Mouse (Mus musculus) spleen, postnatal 14 days (tissue): ENCODE measurements at regions not wholly inside any gene's neighbourhood (a gene's known extent, or its start where the extent isn't known, plus 50 kb on each side); places are given as distances from the start of the nearest gene placed in this dataset.

Experiments
- DNase-seq, 2 experiments: peaks; one replicate each; pipeline ENCODE4 v3.0.0; 2021 to 2022; ENCODE audit warnings: low spot score in 2 of 2

- peak; percentile 14 to 23 for DNase-seq
These were observed 273.3 kb upstream of the Ppargc1a start for GRCm38 (mm10) chr5:51840638-51841329.

GRCm38 (mm10) chr5:51839292-51839691 is 271.8 kb upstream of the Ppargc1a start:
- DNase-seq = no peak

- DNase-seq = no peak
These were observed 263.0 kb upstream of the Ppargc1a start for GRCm38 (mm10) chr5:51830551-51830950.

- DNase-seq = no peak
These were observed 262.5 kb upstream of the Ppargc1a start for GRCm38 (mm10) chr5:51830015-51830414.

GRCm38 (mm10) chr5:51829606-51830005 is 262.1 kb upstream of the Ppargc1a start:
- no peak for DNase-seq

GRCm38 (mm10) chr5:51829020-51829419 is 261.5 kb upstream of the Ppargc1a start:
- no peak for DNase-seq

GRCm38 (mm10) chr5:51826269-51826668 is 258.7 kb upstream of the Ppargc1a start:
- no peak for DNase-seq

- DNase-seq = no peak
These were observed 258.1 kb upstream of the Ppargc1a start for GRCm38 (mm10) chr5:51825584-51826088.

- no peak for DNase-seq
These were observed 257.2 kb upstream of the Ppargc1a start for GRCm38 (mm10) chr5:51824731-51825130.

- no peak for DNase-seq
These were observed 256.1 kb upstream of the Ppargc1a start for GRCm38 (mm10) chr5:51823657-51824056.

GRCm38 (mm10) chr5:51816258-51816657 is 248.7 kb upstream of the Ppargc1a start:
- DNase-seq = no peak

- DNase-seq = no peak
These were observed 244.2 kb upstream of the Ppargc1a start for GRCm38 (mm10) chr5:51811728-51812127.

GRCm38 (mm10) chr5:51801486-51801885 is 234.0 kb upstream of the Ppargc1a start:
- no peak for DNase-seq

GRCm38 (mm10) chr5:51799371-51800035 is 232.0 kb upstream of the Ppargc1a start:
- DNase-seq = no peak

GRCm38 (mm10) chr5:51794097-51794496 is 226.6 kb upstream of the Ppargc1a start:
- no peak for DNase-seq

GRCm38 (mm10) chr5:51792950-51793349 is 225.4 kb upstream of the Ppargc1a start:
- no peak for DNase-seq

GRCm38 (mm10) chr5:51788768-51789167 is 221.2 kb upstream of the Ppargc1a start:
- DNase-seq = no peak

GRCm38 (mm10) chr5:51783523-51783922 is 216.0 kb upstream of the Ppargc1a start:
- no peak for DNase-seq

- no peak for DNase-seq
These were observed 215.6 kb upstream of the Ppargc1a start for GRCm38 (mm10) chr5:51783099-51783498.

- no peak for DNase-seq
These were observed 208.1 kb upstream of the Ppargc1a start for GRCm38 (mm10) chr5:51775502-51776145.

GRCm38 (mm10) chr5:51771655-51772054 is 204.1 kb upstream of the Ppargc1a start:
- no peak for DNase-seq

GRCm38 (mm10) chr5:51766111-51766510 is 198.6 kb upstream of the Ppargc1a start:
- DNase-seq = no peak

- DNase-seq = no peak
These were observed 196.9 kb upstream of the Ppargc1a start for GRCm38 (mm10) chr5:51764416-51764815.
